Mouse (Mus musculus) adipocyte (in vitro differentiated cells): ENCODE results near the gene Fstl5.

Experiments used
- DNase-seq: peaks from one replicate; pipeline ENCODE4 v3.0.0-alpha.2; 2016; ENCODE audit warnings: low spot score

Fstl5 gene

GRCm38 (mm10) chr3:76508811-76509210 lies 434.7 kb downstream of the Fstl5 start:
- no peak for DNase-seq

- DNase-seq: no peak
Measured at GRCm38 (mm10) chr3:76567346-76567745, 493.3 kb downstream of the Fstl5 start.

- DNase-seq: no peak
Measured at GRCm38 (mm10) chr3:76572478-76572877, 498.4 kb downstream of the Fstl5 start.

- DNase-seq: no peak
Measured at GRCm38 (mm10) chr3:76572920-76573541, 499.0 kb downstream of the Fstl5 start.

GRCm38 (mm10) chr3:76593148-76593547 lies 519.1 kb downstream of the Fstl5 start:
- no peak for DNase-seq

- no peak for DNase-seq
Measured at GRCm38 (mm10) chr3:76620044-76620443, 546.0 kb downstream of the Fstl5 start.

- no peak for DNase-seq
Measured at GRCm38 (mm10) chr3:76654243-76654642, 580.2 kb downstream of the Fstl5 start.

GRCm38 (mm10) chr3:76670859-76671258 lies 596.8 kb downstream of the Fstl5 start:
- DNase-seq: no peak

- DNase-seq: no peak
Measured at GRCm38 (mm10) chr3:76676006-76676405, 601.9 kb downstream of the Fstl5 start.

GRCm38 (mm10) chr3:76679853-76680545 lies 605.9 kb downstream of the Fstl5 start:
- DNase-seq: no peak

- DNase-seq: no peak
Measured at GRCm38 (mm10) chr3:76680546-76680883, 606.4 kb downstream of the Fstl5 start.

- DNase-seq: no peak
Measured at GRCm38 (mm10) chr3:76697134-76697629, 623.1 kb downstream of the Fstl5 start.

GRCm38 (mm10) chr3:76739221-76739620 lies 665.2 kb downstream of the Fstl5 start:
- DNase-seq: no peak
